Mouse (Mus musculus): Measurements from ENCODE around the gene Asgr1.
"Not testable (repeated sequence)": the region's sequence is repeated elsewhere in the genome, so short reads cannot be mapped to it uniquely, and the experiment has no call there.

DNA sequence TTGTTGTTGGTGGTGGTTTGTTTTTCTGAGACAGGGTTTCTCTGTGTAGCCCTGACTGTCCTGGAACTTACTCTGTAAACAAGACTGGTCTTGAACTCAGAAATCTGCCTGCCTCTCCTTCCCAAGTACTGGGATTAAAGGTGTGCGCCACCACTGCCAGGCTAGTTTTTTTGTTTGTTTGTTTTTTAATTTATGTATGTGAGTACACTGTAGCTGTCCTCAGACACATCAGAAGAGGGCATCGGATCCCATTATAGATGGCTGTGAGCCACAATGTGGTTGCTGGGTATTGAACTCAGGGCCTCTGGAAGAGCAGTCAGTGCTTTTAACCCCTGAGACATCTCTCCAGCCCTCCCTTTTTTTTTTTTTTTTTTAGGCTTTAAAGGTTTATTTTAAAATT lies 37.7 kb upstream of the Asgr1 start:
- not testable (repeated sequence) for TF ChIP-seq MAX (IDR thresholded peaks at IDR 0.05; ENCODE audit: low read length); MAFK (IDR thresholded peaks at IDR 0.05; ENCODE audit: borderline replicate concordance, low read depth, low read length); CTCF (IDR thresholded peaks at IDR 0.05 in 2 of 3, conservative IDR thresholded peaks at IDR 0.05 in 1 of 3; ENCODE audit: control insufficient read depth in 1 of 3, insufficient read depth in 1 of 3, low read depth in 2 of 3, low read length in 3 of 3, poor library complexity in 1 of 3, severe bottlenecking in 1 of 3); GABPA (IDR thresholded peaks at IDR 0.05; ENCODE audit: low read depth, low read length); EP300 (IDR thresholded peaks at IDR 0.05; ENCODE audit: low read depth in 1 of 2, low read length in 2 of 2); ETS1 (IDR thresholded peaks at IDR 0.05; ENCODE audit: low read depth, low read length); TAL1 (IDR thresholded peaks at IDR 0.05; ENCODE audit: low read length); GATA1 (IDR thresholded peaks at IDR 0.05; ENCODE audit: low read depth, low read length); ELF1 (IDR thresholded peaks at IDR 0.05; ENCODE audit: low read depth, low read length); MXI1 (IDR thresholded peaks at IDR 0.05; ENCODE audit: low read depth, low read length); POLR2A (IDR thresholded peaks at IDR 0.05; ENCODE audit: control insufficient read depth in 1 of 2, insufficient read depth in 1 of 2, low read depth in 1 of 2, low read length in 2 of 2, poor library complexity in 1 of 2); USF1 (IDR thresholded peaks at IDR 0.05; ENCODE audit: low read depth, low read length); NELFE (IDR thresholded peaks at IDR 0.05; ENCODE audit: low read depth, low read length)
